Mouse (Mus musculus) cerebellum, adult 11-12 months (tissue): Measurements from ENCODE around the gene Slc27a5.

Source experiments
- DNase-seq: peaks from one replicate; pipeline ENCODE4 v3.0.0; 2022

The Slc27a5 gene

DNA sequence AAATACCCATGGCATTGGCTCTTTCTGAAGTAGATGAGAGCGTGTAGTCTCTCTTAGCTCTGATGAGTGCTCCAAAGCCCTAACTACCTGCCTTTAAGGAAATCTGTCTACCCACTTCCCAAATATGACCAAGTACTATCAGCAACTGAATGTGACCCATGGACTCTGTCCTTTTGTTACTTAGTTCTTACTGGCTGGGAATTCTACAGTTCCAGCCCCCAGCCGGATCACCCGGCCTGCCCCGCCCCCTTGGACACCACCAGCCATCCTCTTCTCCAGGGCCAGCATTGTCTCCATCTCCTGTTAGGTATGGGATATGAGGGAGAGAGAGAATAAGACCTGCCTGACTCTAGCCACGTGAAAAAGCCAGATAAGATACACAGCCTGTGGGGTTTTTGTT, at the start of gene Slc27a5:
TSS of gene Slc27a5 (minus strand) at position 140 of the 400 bp plus-strand sequence.
- DNase-seq, result no peak

DNA sequence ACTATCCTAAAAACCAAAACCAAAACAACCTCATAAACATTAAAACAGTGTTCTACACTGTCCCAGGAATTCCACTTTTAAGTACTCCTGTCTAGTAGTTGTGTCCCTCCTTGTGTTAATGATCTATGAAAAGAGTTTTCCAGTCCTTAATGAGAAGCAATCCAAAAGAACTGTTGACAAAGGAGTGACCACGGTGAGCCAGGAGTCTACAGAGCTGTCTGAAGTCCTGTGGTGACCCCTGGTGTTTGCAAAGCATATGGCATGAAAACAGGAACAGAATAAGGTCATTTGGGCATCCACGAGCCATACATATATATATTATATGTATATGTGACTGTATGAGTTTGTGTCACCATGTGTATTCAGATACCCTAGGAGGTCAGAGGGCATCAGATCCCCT, 48.1 kb upstream of the Slc27a5 start:
- DNase-seq, result peak; percentile 60

DNA sequence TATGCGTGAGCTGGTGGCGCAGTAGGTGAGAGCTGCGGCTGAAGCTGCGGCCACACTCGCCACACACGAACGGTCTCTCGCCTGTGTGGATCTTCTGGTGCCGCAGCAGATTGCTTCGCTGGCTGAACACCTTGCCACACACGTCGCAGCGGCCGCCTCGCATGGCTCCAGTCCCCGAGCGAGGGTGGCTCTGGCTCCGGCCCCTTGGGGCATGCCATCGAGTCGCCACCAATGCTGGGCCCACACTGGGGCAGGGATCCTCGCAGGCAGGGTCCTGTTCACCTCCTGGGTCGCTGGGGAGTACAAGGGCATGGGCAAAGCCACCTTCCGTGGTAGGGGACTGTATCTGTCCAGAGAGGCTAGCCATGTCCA, 46.2 kb upstream of the Slc27a5 start:
- no peak for DNase-seq

DNA sequence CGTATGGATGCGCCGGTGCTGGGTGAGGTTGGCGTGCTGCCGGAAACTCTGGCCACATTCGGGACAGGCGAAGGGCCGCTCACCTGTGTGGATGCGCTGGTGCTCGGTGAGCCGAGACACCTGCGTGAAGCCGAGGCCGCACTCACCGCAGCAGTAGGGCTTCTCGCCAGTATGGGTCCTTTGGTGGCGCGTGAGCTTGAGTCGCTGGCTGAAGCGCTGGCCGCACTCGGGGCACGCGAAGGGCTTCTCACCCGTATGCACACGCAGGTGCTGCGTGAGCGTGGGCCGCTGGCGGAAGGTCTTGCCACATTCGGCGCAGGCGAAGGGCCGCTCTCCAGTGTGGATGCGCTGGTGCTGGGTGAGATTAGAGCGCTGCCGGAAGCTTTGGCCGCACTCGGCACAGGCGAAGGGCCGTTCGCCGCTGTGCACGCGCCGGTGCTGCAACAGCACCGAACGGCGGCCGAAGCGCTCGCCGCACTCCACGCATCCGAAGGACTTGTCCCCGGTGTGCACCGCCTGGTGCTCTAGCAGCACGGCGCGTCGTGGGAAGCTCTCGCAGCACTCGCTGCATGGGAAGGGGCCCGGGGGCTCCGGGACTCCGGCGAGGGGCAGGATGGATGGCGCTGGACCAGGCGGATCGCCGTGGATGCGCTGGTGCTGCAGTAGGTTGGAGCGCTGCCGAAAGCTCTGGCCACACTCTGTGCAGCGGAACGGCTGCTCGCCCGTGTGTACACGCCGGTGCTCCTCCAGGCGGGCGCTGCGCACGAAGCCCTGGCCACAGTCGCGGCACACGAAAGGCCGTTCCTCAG, 45.7 kb upstream of the Slc27a5 start:
- DNase-seq, result peak; percentile 85

DNA sequence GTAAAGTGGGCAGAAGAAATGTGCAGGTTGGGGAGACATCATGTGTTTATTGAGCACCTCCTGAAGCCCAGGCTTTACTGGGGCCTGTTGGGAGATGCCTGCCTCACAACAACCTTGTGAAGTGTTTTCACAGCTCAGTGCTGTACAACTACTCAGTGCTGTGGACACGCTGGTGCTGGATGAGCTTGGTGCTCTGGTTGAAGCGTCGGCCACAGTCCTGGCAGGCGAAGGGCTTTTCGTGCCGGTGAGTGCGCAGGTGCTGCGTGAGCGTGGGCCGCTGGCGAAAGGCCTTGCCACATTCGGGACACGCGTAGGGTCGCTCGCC, 45.1 kb upstream of the Slc27a5 start:
- no peak for DNase-seq

DNA sequence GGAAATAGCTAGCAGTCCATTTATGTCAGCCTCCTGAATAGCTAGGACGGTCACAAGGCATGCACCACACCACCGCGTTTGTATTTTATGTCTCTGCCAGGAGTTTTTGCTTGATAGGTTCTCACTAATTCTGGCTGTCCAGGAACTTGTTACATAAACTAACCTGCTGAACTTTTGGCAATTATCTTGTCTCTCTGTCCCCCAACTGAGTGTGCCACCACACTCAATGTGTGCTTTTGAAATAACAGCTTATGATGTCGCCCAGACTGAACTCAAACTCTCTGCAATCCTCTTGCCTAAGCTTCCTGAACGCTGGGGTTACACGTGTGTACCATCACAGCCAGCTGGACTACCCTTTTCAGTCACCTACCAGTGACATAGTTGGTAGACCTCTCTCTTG, 44.5 kb upstream of the Slc27a5 start:
- DNase-seq, result no peak

DNA sequence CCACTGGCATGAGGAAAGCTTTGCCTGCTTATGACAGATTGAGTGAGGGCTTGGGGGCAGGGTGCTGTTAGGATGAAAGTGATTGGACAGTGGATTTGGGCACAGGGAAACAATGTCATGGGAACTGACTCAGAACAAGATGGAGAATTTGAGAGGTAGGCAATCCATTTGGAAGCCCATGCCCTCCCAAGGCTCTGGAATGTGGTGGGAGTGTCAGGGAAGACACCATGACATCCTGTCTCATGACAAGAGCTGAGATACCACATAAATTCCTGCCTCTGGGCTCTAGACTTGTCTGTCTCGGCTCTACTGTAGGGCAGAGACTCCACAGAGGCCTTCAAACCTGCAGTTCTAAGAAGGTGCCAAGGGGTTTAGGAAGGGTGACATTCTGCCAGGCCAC, 43.3 kb upstream of the Slc27a5 start:
- DNase-seq, result peak; percentile 41

DNA sequence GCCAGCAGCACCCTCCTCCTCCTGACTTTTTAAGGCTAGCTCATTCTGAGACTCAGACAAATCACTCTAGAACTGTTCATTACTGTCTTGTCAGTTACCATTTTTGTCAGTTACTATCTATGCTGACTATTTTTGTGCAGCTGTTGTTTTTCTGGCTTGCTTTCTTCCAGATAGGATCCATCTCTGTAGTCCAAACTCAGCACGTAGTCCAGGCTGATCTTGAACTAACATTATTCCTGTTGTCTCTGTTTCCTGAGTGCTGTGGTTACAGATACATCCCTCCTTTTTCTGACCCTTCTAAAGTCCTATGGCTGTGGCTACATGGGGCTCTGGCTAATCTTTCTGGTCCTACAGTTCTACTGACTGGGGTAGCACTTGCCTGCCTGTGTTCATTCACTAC, 41.2 kb upstream of the Slc27a5 start:
- DNase-seq, result no peak

DNA sequence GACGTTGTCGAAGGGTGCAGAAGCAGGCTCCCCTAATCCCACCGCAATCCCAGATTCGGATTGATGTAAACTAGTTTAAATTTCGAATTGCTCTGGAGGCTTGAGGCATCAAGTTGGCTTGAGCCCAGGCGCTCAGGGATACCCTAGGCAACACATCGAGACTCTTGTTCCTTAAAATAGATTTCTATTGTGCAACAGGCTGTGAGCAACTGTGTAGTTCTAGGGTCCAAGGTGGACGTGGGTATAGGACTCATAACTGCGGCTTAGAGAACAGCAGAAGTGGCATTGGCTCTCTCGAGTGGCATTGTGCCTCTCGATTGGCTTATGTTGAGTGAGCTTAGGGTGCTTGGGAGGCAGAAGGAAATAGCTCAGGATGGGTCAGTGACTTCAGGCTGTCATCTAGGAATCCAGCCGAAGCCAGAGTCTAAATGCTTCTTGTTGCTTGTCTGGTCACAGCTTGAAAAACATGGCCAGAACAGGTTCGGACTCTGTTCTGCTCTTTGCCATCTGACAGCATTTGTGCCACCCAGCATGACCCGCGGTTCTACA, 40.7 kb upstream of the Slc27a5 start:
- no peak for DNase-seq

DNA sequence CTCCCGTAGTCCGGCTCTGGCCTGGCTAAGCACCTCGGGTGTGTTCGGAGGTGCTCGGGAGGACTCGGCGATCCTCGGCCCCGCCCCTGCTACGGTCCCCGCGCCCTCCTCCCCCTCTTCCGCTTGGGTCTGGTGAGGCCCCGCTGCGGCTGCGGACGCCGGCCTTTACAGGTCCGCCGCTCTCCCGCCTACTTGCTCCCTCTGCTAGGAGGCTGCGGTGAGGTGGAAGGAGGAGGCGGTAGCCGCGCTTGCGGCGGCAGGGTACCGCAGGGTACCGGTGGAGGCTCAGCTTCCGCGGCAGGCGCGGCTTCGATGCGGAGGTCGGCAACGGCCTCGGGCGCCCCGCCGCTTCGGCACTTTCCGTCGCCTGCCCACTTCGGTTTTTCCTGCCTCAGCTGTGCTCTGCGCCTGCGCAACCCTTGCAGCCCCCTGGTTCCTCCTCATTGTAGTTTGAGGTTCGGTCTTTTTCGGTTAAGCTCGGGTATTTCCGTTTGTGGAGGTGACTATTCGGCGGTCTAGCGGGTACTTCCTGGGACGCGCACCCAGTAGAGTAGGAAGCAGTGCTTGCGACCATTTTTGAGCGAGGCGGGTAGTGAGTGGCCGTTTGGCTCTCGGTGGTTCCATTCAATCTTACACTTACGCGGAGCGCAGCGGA, 40.0 kb upstream of the Slc27a5 start, which contains the start of gene Ube2m:
TSS of gene Ube2m (minus strand) at position 375 of the 655 bp plus-strand sequence.
- peak; percentile 98 for DNase-seq

DNA sequence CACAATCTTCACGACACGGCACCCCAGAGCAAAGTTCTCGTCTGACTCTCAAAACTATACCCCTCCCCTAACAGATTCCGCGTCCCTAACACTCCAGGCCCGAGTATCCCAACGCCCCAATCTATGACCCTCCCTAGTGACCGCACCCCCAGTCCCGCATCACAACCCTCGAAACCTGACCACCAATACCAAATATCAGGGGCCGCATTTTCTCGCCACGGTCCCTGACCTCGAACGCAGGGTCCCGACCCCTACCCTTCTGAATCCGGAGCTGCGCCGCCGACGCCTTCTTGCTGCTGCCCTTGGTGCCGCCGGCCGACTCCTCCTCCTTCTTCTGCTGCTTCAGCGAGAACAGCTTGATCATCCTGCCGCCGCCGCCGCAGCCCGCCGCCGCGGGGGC, 39.4 kb upstream of the Slc27a5 start:
- DNase-seq, result peak; percentile 76

DNA sequence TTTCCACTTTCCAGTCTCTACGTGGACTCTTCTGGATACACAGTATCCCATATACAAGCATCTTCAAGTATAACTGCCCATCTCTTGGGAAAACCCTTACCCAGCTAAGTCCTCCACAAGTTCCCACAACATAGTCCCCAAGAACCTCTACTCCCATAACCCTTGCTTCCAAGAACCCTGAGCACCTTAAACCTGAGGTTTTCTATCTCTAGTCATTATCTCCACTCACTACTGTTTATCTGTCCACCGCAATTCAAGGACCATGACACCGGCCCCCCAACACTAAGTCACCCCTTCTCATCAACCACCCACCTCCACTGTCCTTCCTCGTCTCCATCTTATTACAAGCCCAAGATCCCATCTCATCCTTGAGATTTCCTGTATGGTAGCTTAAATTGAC, 38.8 kb upstream of the Slc27a5 start:
- no peak for DNase-seq

DNA sequence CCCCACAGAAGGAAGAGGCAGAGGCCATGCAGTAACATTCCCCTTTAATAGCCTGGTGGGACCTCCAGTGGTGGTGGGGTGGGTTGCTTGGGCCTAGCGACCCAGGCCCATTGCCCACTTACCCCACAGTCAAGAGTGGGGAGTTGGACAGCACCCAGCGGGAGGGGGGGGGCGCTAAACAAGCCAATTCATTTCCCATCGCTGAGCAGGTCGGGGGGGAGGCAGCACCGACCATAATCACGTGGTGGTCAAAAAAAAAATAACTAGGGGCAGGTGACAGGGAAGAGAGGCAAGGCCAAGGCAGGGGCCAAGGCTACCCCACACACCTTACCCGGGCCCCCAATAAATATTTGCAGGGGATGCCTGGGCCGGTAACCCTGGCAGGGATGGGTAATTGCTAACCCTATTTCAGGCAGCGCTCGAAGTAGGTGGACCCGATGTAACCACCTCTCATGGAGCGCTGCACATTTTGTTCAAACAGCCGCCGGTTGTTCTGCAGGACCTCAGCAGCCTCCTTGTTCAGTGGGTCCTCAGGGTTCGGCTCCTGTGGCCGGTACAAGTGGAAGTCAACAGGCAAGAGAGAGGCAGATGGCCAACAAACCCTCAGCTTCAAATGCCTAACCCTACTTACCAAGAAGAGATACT, 37.3 kb upstream of the Slc27a5 start:
- peak; percentile 77 for DNase-seq

DNA sequence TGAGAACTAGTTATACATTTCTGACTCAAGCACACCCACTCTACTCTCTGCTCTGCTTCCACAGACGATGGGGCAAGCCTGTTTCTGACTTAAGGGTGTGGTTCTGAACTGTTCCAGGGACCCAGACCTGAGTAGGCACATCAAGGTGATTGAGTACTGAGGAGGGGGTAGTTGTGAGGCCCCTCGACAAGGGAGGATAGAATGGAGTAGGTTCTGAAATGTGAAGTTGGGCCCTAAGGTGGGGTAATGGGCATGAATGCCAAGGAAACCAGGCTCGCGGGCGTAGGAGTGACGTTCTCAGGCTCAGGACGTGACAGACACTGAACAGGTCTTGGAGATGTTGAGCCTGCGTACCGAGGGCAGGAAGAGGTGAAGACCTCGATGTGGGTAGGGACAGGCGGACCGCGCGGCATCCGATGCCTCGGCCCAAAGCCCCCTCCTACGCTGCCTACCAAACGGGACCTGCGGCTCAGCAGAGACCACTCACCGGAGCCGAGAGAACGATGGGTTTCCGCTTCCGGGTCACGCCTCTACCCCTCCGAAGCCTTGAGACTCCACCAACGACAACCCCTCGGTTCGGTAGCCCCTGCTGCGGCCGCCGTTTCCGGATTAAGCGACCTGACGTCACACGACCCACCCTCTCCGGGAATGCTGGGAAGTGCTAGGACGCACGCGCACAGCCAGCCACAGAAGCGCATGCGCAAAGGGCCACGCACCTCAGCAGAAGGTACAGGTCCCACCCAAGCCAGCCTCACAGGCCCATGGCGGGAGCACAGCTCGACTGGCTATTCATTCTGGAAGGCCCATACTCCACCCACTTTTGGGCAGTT, 36.4 kb upstream of the Slc27a5 start, which contains the start of gene Chmp2a:
TSS of gene Chmp2a (minus strand) at position 660 of the 830 bp plus-strand sequence.
- DNase-seq, result peak; percentile 98

DNA sequence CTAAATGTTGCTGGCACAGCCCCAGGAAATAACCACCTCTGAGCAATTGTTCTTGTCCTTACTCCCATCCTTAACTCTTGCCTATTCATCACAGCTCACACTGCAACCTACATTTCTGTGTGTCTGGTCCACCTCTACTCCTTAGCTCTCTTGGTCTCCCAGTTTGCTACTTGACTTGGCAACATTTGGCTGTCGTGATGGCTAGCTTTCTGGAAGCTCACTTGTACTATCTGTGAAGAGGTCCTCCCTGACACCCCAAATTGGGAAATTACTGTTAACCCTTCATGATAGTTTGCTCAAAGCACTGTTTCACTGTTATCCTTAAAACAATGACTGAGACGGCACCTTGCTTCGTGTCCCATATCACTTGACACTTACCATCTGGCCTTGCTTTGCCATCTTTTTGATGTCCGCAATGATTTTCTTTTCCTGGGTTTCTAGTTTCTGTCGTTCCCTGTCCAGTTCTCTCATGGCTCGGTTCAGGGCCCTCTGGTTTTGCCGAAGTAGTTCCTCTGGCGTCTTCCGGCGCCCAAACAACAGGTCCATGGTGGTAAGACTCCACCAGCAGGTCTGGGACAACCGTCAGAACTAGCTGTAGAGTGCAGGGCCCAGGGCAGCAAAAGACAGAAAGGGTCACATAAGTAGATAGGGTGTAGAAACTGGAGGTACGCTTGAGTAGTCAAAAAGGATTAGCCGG, 35.6 kb upstream of the Slc27a5 start:
- peak; percentile 32 for DNase-seq

DNA sequence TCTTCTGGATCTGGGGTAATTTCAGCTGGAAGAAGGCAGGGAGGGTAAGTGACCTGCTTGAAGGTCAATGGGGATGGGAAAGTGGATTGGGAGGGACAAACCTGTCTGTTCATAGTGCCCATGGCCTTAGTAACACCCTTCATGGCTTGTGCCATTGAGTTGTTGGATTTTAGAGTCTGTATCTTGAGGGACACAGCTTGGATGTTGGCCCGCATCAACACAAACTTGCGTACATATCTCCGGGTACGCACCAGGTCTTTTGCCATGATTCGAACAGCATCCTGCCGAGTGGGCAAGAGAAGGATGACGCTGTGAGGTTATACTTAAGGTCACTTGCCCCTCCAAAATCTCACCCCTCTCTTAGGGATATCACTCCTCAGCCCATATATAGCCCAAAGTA, 34.5 kb upstream of the Slc27a5 start:
- no peak for DNase-seq

DNA sequence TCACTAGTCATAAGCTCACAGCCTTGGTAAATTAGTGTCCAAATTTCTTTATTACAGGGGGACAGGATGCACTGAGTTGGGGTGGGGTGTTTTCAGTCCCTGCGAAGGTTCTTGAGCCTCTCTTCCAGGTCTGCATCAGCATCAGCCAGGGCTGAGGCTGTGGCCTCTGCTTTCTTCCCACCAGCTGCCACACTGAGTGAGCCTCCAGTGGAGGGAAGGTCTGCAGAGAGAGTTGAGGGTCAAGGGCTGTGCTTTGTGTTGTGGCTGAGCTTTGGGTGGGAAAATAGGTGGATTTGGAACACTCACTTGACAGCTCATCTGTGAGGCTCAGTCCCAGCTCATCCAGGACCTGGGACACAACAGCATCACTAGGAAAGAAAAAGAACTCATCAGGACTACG, 34.0 kb upstream of the Slc27a5 start:
- DNase-seq, result no peak

DNA sequence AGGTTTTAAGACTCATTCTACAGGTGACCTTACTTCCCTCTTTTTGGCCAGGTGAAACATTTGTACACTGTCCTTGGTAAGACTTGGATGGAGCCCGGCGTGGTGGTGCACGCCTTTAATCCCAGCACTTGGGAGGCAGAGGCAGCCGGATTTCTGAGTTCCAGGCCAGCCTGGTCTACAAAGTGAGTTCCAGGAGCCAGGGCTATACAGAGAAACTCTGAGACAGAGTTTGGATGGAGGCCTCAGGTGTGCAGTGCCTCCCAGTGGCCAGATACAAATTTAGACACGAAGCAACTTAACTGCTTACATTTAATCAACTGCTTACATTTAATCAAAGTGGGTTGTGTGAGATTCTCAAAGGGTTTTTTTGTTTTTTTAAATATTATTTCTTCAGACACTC, 33.1 kb upstream of the Slc27a5 start:
- peak; percentile 22 for DNase-seq

DNA sequence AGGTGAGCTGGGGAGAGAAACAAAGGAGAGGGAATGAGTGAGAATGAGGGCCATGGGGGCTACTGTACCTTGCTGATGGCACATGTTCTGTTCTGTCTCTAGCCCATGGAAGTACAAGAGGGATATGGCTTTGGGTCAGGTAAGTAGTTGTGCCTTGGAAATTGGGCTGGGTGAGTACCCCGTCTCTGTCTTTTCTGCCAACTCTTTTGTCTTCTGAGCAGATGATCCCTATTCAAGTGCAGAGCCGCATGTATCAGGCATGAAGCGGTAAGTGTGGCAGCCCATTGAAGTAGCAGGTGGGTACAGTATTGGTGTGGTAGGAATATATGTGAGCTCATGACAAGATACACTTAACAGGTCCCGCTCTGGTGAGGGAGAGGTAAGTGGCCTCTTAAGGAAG, 31.0 kb upstream of the Slc27a5 start:
- DNase-seq, result peak; percentile 3

DNA sequence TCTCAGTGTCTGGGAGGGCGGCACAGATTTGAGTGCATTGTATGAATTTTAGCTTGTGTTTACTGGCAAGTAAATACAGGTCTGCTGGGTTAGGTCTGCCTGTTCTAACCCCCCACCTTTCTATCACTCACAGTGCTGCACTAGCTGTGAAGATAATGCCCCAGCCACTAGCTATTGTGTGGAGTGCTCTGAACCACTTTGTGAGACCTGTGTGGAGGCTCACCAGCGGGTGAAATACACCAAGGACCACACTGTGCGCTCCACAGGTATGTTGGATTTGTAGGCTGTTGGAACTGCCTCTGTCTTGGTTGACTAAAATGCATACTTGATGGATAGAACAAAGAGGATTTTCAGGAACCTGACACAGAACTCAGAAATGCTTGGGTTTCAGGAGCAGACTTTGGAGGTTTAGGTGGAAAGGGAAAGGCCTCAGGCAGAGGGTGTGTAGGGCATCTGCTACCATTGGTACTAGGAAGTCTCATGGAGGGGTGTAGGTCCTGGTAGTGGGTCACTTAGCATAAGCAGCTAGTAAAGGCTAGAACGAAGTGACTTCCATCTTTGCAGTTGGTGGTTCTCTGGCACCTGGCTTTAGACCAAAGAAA, 27.6 kb upstream of the Slc27a5 start:
- peak; percentile 28 for DNase-seq

DNA sequence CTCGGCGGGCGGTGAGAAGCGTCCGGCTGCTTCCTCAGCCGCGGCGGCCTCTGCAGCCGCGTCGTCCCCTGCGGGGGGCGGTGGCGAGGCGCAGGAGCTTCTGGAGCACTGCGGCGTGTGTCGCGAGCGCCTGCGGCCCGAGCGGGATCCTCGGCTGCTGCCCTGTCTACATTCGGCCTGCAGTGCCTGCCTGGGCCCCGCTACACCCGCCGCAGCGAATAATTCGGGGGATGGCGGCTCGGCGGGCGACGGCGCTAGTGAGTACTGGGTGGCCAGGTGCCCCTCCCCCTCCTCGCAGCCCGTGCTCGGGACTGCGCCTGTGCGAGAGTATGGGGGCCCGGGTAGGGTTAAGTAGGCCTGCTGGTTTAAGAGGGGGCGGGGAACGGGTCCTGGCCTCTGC, 26.8 kb upstream of the Slc27a5 start:
- DNase-seq, result peak; percentile 91
